Mouse (Mus musculus): Measurements from ENCODE around the gene Arhgef6. TPM values are rescaled to one million over a fixed set of nuclear protein-coding genes. Genes with fewer than 3 reads are reported as not detected.

Arhgef6 gene
- 23.1 TPM for polyA plus RNA-seq (2014; fragmentation: Illumina TruSeq; extraction: RNeasy Lipid Tissue Mini Kit (QIAGEN cat#74804); ENCODE audit: insufficient read depth, low read depth, low replicate concordance)

DNA sequence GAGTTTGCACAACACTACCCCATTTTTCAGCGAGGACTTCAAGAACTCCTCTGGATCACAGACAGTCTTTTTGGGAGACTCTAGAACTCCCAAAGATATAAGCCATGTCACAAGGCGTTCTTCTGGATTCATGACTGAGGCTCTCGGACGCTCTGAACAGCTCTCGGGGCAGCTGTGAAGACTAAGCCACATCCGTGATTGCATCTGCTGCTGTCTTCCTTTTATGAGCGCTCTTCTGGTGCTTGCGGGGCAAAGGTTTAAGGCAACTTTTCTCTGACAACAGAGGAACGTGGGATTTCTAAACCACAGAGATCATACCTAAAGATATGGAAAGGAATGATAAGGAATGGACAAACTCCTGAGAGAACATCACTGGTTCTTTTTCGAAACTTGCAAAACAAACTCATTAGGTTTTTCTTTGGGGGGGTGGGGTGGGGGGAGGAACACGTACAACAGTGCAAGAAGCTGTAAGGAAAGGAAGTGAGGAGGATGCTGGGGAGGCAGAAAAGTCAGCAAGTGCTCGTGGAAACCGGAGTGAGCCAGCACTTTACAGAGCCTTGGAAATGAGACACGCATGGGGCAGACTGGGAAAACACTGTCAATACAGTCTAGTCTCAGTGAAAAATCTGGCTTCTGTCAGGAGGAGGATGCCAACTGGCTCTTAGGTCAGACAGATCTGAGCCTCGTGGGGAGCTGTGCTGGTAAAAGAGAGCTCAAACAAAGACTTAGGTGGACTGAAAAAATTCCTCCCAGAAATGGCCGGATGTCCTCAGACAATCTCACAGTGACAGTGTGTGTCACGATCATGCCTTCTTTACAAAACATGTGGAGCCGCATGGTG is at the start of gene Arhgef6:
Gene Arhgef6, minus strand, starts transcription at position 359 of the 841 bp plus-strand sequence.

DNA sequence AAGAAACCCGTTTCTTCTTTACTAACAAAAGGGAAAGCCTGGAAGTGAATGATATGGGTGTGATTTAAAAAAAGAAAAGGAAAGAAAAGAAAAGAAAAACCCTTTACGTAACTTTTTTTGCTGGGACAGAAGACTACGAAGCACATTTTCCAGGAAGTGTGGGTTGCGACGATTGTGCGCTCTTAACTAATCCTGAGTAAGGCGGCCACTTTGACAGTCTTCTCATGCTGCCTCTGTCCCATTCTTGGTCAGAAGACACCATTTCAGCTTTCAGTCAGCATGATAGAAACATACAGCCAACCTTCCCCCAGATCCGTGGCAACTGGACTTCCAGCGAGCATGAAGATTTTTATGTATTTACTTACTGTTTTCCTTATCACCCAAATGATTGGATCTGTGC is 126.7 kb downstream of the Arhgef6 start, which contains the start of gene Cd40lg:
Gene Cd40lg, plus strand, starts transcription at position 268 of the 400 bp plus-strand sequence.

Other genes with a start within 250 kb of the Arhgef6 start
- gene Cd40lg, start 126.6 kb downstream of the Arhgef6 start, polyA plus RNA-seq (2014; fragmentation: Illumina TruSeq; extraction: RNeasy Lipid Tissue Mini Kit (QIAGEN cat#74804); ENCODE audit: insufficient read depth, low read depth, low replicate concordance): 0.32 TPM
- gene Rbmx, start 54.3 kb upstream of the Arhgef6 start, polyA plus RNA-seq (2014; fragmentation: Illumina TruSeq; extraction: RNeasy Lipid Tissue Mini Kit (QIAGEN cat#74804); ENCODE audit: insufficient read depth, low read depth, low replicate concordance): 18.7 TPM
- not detected for gene Gm364, start 70.4 kb upstream of the Arhgef6 start, polyA plus RNA-seq (2014; fragmentation: Illumina TruSeq; extraction: RNeasy Lipid Tissue Mini Kit (QIAGEN cat#74804); ENCODE audit: insufficient read depth, low read depth, low replicate concordance)
- not detected for gene Gpr101, start 165.0 kb upstream of the Arhgef6 start, polyA plus RNA-seq (2014; fragmentation: Illumina TruSeq; extraction: RNeasy Lipid Tissue Mini Kit (QIAGEN cat#74804); ENCODE audit: insufficient read depth, low read depth, low replicate concordance)